Mouse (Mus musculus) ES-CJ7 (cell line): Measurements from ENCODE around the gene Dolk.

Experiments
- DNase-seq: peaks from one replicate; pipeline ENCODE4 v3.0.0; 2011; ENCODE audit warnings: low read depth, low spot score

Gene Dolk

DNA sequence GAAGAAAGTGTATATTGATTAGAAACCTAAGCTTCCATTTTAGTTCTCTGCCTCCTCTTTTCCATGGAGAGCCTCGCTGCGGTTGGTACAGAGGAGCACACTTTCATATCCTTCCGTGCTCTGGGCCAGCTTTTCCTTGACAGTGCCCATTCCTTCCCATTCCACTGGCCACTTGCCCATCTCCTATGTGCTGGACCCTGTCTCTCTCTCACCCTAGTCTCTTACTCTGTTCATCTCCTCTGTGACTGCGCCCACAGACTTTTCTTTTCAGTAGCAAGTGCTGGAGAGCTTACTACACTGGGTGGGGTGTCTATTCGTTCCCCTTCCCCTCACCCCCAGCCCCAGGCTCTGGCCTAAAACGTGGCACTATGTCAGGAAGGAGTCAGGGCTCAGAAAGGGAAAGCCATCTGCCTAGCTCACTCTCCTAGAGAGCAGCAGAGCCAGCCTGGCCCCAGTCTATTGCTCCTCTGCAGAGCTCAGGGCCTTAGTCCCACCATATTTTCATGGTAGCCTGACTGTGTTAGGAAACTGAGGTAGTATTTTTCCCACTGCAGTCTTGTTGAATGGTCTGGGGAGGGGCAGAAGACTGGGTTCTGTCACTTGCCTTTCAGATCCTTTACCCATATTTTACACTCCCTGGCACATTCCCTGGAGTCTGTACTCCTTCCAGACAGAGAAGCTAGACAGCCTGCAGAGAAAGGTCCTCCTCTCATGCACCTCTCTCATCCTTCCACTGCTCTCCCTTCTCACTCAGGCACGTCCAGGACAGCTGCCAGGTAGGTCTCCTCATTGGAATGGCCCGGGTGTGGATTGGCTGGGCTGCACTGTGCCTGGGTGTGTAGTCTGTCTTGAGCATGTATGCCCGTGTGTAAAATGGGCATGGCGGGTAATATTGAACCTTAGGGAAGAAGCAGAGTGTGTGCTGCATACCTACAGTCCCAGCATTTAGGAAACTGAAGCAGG, 35.7 kb downstream of the Dolk start:
- DNase-seq, result no peak

DNA sequence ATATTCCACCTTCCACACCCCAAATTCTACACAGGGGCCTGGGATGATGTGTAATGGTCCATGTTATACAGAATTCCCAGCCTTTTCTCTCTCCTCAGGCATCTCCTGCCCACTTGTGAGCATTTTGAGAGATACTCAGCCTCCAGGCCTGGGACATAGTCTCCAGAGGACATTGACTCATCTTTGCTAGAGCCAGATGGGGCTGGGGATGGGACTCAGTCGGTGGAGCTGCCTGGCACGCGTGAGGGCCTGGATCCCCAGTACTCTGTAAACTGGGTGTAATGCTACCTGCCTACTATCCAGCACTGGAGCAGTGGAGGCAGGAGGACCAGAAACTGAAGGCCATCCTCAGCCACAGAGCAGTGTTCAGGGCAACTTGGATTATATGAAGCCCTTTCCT, 37.0 kb downstream of the Dolk start:
- no peak for DNase-seq

DNA sequence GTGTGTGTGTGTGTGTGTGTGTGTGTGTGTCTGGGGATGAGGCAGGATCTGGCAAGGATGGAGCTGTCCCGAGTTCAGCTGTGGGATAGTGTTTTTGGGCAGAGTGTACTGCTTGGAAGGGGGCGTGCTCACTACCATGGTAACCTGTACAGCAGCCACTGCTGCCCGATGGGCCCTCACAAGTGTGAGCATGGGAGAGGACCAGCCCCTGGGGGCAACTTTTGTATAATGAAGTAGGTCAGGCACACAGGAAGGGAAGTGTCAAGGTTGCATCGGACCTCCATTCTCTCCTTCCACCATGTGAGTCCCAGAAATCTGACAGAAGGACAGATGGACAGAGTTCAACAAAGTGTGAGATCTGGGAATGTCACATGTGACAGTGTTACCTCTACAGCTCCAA, 38.5 kb downstream of the Dolk start:
- DNase-seq, result no peak

- DNase-seq, result no peak
Observed at GRCm38 (mm10) chr2:30247036-30247435, 39.1 kb downstream of the Dolk start.

- no peak for DNase-seq
Observed at GRCm38 (mm10) chr2:30244595-30245178, 41.4 kb downstream of the Dolk start.

GRCm38 (mm10) chr2:30243391-30243790, 42.7 kb downstream of the Dolk start:
- no peak for DNase-seq

DNA sequence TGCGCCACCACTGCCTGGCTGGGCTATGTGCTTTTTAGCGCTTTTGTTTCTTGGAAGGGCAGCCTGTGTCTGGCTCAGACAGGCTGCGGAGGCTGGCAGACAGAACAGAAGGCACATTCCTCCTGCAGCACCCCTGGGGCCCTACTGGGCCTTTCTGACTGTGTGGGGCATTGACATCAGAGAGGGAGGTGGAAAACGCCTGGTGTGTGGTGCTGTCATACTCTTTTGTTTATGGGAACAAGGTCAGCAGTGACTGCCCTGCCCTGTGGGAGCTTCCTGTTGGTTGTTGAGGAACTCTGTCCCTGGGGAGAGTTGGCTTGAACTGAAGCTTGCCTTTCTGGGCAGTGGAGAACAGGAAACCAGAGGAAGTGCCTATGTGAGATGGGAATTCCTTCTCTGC, 43.6 kb downstream of the Dolk start:
- peak; percentile 82 for DNase-seq

DNA sequence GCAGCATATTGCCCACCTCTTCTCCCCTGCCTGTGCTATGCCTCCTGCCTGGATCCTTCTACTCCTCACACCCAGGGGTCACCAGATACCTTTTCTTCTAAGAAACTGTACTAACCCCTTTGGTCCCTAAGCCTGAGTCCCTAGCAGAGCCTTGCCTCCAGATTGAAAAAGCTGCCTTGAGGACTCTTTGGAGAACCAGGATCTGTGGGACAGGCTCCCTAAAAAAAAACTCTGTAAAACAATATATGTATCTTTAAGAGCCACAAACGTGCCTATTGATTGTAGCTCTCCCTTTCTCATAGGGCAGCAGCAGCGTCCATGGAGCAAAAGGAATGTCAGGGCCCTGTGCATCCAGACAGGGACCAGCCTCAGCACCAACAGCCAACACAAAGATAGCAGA, 45.9 kb downstream of the Dolk start, which contains the start of gene Gm28035:
Gene Gm28035 (plus strand): TSS at position 301 of the 400 bp plus-strand sequence.
- DNase-seq, result no peak

GRCm38 (mm10) chr2:30239777-30240176, 46.4 kb downstream of the Dolk start:
- DNase-seq, result no peak

GRCm38 (mm10) chr2:30238906-30239465, 47.1 kb downstream of the Dolk start:
- DNase-seq, result no peak

DNA sequence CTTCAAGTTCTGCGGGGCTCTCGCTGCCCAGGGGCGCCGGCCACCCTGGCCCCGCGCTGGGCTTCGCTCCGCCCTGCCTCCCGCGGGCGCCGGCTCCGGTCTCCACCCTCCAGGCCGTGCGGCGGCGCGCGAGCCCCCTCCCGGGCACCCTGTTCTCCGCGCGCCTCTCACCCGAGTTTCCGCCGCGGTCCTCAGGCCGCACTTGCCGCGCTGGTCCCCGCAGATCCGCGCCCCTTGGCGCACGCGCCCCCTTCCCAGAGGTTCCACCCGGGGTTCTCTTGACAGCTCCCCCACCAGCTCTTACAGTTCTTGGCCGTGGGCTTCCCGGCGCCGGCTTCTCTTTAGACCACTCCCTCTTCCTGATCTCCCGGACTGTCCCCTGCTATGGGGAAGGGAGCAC, 48.3 kb downstream of the Dolk start:
- DNase-seq, result peak; percentile 55

GRCm38 (mm10) chr2:30237199-30237880, 48.8 kb downstream of the Dolk start, which contains the start of gene Lrrc8a:
Lrrc8a (plus strand) TSS chr2:30237715.
- peak; percentile 98 for DNase-seq

DNA sequence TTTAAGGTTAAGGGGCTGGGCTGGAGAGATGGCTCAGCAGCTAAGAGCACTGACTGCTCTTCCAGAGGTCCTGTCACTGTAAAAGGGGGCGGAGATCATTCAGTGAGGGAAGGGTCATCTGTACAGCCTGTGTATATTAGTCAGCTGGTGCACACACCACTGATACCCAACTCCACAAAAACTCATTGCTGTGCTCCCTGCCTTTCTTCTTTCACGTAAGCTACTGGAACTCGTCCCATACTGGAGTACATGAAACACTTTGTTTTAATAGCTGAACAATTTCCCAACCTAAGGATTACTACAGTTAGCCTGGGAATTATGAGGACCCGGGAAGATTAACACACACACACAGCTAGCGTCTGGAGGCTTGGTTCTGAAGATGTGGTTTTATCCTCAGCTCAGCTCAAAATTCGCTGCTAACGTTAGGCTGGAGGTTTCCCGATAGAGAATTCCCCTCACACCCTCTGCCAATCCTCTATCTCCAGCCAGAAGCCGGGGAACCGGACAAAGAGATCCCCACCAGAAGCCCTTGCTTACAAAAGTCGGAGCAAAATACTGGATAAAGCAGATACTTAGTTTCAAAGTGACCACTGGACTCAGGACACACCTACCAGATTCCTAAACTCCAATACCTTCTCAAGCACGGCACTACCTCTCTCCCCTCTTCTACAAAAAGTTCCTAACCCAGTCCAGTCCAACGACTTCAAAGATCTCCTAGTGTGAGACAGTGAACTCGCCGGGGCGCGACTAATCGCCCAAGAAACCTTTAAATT, 49.5 kb downstream of the Dolk start:
- DNase-seq, result no peak

- DNase-seq, result no peak
Observed at GRCm38 (mm10) chr2:30235593-30235992, 50.5 kb downstream of the Dolk start.
